Mouse (Mus musculus) adrenal gland, postnatal 14 days (tissue): ENCODE measurements around the gene Rbp1. TPM values are rescaled to one million over a fixed set of nuclear protein-coding genes. Genes with fewer than 3 reads are reported as not detected.
A peak's percentile ranks its signal among the peaks of the same experiment; 100 is the strongest.

ENCODE experiments used
- DNase-seq: peaks from one replicate; pipeline ENCODE4 v3.0.0; 2021; ENCODE audit warnings: mixed read lengths
- total RNA-seq: library from RNA; stranded (reverse); gene quantifications from 2 replicates; pipeline ENCODE4 v1.2.3, GENCODE M21; 2021

Gene Rbp1
- total RNA-seq, 1 experiment from 2014 or later, result 11.2 TPM

GRCm38 (mm10) chr9:98424725-98425210, 2.0 kb downstream of the Rbp1 start:
- peak; percentile 69 for DNase-seq

- no peak for DNase-seq
These were observed 2.7 kb downstream of the Rbp1 start for GRCm38 (mm10) chr9:98425351-98425880.

DNA sequence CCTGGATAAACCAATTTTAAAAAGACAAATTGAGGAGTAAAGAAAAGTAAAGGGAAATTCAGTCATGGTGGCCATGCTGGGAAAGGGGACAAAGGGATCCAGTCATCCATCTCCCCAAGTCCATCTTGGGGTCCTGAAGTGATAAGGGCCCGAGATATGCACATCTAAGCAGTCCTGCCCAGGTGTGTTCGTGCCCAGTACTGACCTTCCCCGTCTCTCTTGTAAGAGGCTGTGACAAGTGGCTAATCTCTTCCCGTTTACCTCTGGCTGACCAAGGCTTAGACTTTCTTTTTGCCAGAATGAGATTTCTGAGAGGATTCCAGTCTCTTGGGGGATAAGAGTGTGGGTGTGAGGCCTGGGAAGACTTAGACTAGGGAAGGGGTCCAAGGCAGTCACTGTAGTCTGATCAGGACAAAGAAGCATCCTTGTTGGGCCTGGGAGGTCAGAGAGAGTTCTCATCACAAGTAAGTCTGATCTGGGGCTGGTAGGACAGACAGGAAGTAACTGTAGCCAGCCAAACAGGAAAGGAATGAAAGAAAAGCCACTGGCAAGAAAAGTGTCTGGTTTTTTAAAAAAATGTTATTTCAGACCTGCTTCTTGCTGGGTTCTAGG, 5.3 kb downstream of the Rbp1 start:
- DNase-seq, result no peak

- no peak for DNase-seq
These were observed 6.0 kb downstream of the Rbp1 start for GRCm38 (mm10) chr9:98428783-98429182.

DNA sequence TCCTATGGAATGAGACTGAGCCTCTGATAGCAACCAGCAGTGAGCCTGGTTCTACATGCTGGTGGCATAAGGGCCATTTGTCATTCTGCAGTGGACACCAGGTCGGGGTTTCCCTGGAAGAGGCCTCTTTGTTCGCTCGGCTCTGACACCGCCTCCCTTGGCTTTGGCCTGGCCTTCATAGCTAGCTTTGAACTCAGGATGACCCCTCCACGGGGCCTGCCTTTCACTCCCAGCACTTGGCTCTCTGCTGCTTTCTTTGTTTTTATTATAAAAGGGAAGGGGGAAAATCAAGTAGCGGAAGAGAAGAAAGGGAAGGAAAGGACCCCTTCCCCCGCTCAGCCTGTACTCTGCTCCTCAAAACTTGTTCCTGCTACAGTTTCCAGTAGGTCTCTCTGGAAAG, 7.0 kb downstream of the Rbp1 start:
- DNase-seq, result peak; percentile 55

- no peak for DNase-seq
These were observed 7.8 kb downstream of the Rbp1 start for GRCm38 (mm10) chr9:98430528-98430927.

- no peak for DNase-seq
These were observed 10.3 kb downstream of the Rbp1 start for GRCm38 (mm10) chr9:98433021-98433420.

GRCm38 (mm10) chr9:98433956-98434588, 11.3 kb downstream of the Rbp1 start:
- no peak for DNase-seq

DNA sequence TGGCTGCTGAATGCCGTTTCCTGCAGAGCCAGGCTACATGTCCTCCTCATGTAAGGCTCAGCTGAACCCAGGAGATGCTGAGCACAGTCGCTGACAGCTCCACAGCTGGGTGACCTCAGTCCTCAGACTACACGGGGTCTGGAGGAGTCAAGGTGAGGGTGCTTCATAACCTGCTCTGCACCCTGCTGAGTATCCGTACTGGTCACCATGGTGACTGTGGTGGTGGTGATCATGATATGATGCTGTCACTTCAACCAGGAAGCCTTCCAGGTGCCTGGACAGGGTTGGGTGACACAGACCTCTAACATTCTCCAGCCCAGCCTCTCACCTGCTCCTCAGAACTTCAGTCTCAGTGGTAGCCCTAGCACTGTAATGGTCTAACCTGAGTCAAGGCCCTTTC, 15.1 kb downstream of the Rbp1 start:
- no peak for DNase-seq

DNA sequence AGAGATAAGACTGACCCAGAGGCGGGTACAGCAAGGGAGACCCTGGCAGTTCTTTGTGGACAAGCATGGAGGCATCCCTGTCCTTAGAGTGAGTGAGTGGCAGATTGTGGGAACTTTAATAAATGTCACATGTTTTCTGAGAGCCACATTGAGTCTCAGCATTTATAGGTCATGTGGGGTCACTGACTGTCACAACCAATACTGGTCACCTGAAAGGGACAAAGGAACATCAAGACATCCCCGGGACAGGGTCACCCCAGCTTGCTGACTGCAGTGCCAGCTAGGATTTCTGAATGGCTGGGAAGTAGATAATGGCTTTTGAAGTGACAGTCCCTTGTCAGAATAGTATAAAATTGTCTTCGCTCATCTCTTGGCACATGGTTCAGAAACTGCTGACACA, 16.3 kb downstream of the Rbp1 start:
- DNase-seq, result no peak

DNA sequence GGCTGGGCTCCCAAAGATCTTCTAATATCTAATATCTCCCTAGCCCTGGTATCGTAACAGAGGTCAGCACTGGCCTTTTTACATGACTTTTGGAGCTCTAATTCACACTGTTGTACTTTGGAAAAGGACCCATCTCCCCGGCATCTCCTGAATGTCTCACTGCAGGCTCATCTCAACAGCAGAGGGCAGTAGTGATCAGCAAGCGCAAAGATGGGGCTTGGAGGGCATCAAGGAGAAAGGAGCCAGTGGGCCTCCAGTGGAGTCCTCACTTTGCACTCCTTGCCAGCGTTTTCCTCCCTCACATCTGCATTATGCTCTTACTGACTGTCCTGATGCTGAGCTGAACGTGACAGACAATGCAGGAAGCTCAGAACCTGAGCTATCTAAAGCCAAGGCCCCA, 19.9 kb downstream of the Rbp1 start:
- peak; percentile 58 for DNase-seq

- DNase-seq, result no peak
These were observed 22.8 kb downstream of the Rbp1 start for GRCm38 (mm10) chr9:98445359-98446149.

DNA sequence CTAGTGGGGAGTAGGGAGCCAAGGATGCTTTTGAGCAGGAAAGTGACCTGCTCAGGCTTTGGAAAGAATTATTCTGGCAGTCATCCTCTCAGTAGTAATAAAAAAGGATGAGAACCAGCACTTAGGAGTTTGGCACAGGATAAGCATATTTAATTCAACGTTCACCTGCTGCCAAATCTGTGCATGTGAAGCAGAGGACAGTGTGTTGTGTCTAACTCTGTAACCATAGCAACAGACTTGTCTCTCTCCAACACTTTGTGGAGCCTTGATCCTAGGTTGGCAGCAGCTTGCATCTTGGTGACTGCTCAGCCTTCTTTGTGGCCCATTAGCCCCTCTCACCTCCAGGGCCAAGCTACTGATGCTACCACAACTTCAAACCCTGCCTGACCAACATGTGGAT, 28.2 kb downstream of the Rbp1 start:
- no peak for DNase-seq

DNA sequence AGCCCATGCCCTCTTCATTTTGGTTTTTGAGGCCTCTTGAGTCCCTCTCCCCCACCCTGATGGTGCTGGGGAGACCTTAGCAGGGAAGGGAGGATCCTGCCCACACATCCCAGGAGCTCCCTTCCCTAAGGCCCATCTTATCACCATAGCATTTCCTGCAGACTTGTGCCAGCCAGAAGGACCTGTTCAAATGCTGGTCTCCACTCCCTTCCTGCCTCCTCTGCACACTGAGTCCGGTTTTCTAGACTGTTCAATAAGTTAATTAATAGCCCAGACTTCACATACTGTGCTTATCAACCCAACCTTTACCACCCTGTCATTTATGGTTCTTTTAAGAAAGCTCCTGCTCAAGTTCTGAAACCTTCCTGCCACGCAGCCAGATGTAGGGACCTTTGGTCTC, 43.9 kb downstream of the Rbp1 start:
- DNase-seq, result no peak

DNA sequence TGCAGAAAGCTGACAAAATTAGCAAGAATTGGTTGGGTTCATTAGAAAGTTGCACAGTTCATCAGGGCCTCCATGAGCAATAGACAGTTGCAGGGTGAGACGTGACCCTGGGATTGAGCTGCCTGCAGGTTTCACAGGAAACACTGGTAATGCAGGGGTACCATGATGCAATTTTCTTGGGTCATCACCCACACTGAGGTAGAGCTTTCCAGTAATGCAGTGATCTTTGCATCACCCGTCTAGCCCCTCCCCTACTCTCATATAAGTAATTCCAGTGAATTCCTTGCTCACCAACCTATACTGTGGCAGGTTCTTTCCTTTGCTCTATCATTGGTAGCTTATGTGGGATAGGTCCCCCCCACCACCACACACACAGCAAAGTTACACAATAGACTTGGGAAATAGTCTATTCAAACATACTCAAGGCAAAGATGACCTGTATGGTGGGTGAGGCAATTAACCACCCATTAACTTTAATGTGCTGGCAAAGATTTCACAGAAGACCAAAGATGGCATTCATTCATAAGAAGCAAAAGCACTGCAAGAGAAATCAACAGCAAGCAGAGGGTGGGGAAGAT, 57.5 kb downstream of the Rbp1 start:
- DNase-seq, result no peak

GRCm38 (mm10) chr9:98482256-98482655, 59.5 kb downstream of the Rbp1 start:
- DNase-seq, result no peak

GRCm38 (mm10) chr9:98485020-98485419, 62.3 kb downstream of the Rbp1 start:
- no peak for DNase-seq

- DNase-seq, result no peak
These were observed 63.1 kb downstream of the Rbp1 start, which contains the start of gene Rbp2 for GRCm38 (mm10) chr9:98485815-98486214. Gene Rbp2 (plus strand): TSS chr9:98486115.

DNA sequence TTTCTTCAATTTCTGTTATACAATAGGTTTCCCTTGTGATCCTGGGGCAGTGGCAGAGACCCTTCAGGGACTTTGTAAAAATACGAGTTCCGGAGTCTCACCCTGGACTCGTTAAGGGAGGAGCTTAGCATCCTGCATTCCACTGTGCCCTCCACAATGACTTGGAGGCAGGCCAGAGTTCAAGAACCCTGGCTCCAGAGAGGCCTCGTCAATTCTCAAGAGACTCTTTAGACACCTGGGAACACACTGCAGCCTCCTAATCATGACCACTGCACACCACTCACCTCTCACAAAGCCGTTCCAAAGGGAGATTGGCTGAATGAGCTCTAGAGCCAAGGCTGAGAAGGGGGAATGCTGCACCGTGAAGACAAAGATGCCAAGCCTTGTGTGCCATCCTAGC, 64.5 kb downstream of the Rbp1 start:
- DNase-seq, result peak; percentile 9

DNA sequence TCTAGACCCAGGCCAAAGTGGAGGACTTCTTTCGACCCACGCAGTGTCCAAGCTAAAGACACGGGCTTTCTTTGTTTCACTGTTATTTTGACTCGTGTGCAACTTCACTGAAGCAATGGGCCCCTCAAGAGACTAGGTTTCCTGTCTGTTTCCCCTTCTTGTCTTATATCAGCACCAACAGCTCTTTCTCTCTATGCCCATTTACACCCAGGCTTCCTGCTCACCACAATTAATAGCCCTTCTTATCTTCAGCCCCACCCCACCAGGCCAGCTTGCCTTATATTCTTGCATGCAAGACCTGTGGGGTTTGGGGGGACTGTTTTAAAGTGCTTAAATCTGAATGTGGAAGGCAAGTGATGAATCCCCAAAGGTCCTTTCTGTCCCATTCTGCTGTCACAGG, 66.8 kb downstream of the Rbp1 start:
- no peak for DNase-seq

DNA sequence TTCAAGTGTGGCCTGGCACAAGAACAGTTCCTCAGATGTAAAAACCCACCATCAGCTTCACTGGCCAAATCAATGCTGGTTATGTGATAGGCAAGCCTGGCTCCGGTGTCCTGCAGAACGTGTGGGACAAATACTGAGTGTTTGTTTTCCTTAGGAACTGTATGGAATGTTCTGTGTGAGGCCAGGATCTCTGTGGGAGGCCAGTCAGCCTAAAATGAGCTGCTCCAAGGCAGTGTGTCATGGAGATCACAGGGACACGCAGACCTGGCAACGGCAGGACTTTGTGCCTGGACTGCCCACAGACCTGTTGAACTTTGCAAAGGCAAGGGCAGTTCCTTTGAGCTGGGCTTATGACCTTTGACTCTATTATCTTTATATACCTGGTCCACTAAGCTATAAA, 67.4 kb downstream of the Rbp1 start:
- DNase-seq, result no peak

DNA sequence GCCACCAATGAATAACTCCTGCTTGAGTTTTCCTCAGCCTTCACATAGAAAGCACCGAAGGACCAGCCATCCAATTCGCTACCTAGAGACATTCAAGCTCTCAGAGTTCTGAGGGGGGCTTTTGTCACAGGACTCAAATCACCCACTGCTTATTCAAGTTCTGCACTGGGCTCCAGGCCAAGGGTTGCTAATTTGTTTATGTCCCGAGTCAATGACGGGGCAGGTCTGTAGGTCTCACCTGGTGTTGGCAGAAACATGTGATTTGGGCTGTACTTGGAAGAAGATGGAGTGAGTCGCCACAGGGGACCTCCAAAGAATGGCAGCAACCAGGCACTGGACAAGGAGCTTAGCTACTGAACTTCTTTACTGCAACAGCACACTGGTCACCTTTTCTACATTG, 68.3 kb downstream of the Rbp1 start:
- no peak for DNase-seq

- no peak for DNase-seq
These were observed 69.5 kb downstream of the Rbp1 start for GRCm38 (mm10) chr9:98492212-98492611.
